Mouse (Mus musculus): ENCODE measurements at regions not wholly inside any gene's neighbourhood (a gene's known extent, or its start where the extent isn't known, plus 50 kb on each side); places are given as distances from the start of the nearest gene placed in this dataset.

DNA sequence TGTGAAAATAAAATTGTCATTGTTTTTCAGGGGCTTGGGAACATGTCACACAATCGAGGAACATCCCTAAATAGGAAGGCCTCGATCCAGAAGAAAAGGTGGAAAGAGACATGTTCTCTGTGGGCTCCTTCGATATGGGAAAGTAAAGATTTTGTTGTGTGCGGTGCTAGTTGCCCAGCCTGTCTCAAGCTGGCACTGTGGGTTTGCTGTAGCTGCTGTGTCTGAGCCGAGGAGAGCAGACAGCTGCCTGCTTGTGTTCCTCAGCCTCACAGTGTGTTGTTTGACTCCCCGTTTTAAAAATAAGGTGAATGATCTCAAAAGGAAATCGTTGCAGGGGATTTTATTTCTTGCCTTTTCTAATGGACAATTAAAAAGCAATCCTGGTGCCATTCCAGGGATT lies 64.4 kb upstream of the Zeb2 start:
- Histone ChIP-seq H3K27ac (ENCODE audit: control insufficient read depth, insufficient read depth, low read depth, low read length, poor library complexity) (no peak overlapping the region), H3K4me1 (ENCODE audit: control insufficient read depth, insufficient read depth, low read length) (no peaks in the 10 kb centered on the region; the same call in 1 of the 2 replicates), H3K4me3 (replicated peaks; ENCODE audit: control insufficient read depth, low read depth, low read length) (no peak overlapping the region)
- no peak for TF ChIP-seq CTCF (IDR thresholded peaks at IDR 0.05; ENCODE audit: control insufficient read depth, insufficient read depth, low read length)
- TF ChIP-seq POLR2A (IDR thresholded peaks at IDR 0.05; ENCODE audit: borderline replicate concordance, control insufficient read depth, low read depth, low read length) = no peak
- WGBS = 73% methylated on average over 7 of the region's 7 CpGs

- 86% methylated on average over 1 of the region's 1 CpGs for WGBS
- TF ChIP-seq CTCF (IDR thresholded peaks at IDR 0.05; ENCODE audit: control insufficient read depth, insufficient read depth, low read length) (no peak), POLR2A (IDR thresholded peaks at IDR 0.05; ENCODE audit: borderline replicate concordance, control insufficient read depth, low read depth, low read length) (no peak)
- Histone ChIP-seq H3K4me1 (ENCODE audit: control insufficient read depth, insufficient read depth, low read length) (no peaks in the 10 kb centered on the region; the same call in 1 of the 2 replicates), H3K4me3 (replicated peaks; ENCODE audit: control insufficient read depth, low read depth, low read length) (no peak overlapping the region), H3K27ac (ENCODE audit: control insufficient read depth, insufficient read depth, low read depth, low read length, poor library complexity) (no peak overlapping the region)
Observed at GRCm38 (mm10) chr2:45178849-45179453, 61.8 kb upstream of the Zeb2 start.

- TF ChIP-seq POLR2A (IDR thresholded peaks at IDR 0.05; ENCODE audit: borderline replicate concordance, control insufficient read depth, low read depth, low read length) (no peak), CTCF (IDR thresholded peaks at IDR 0.05; ENCODE audit: control insufficient read depth, insufficient read depth, low read length) (no peak)
- 83% methylated on average over 8 of the region's 8 CpGs for WGBS
Observed at GRCm38 (mm10) chr2:45172382-45172781, 55.2 kb upstream of the Zeb2 start.

GRCm38 (mm10) chr2:45171520-45172173 lies 54.5 kb upstream of the Zeb2 start:
- no peak overlapping the region for H3K4me3 ChIP-seq (replicated peaks; ENCODE audit: control insufficient read depth, low read depth, low read length)

More at GRCm38 (mm10) chr2:45172382-45172781, 55.2 kb upstream of the Zeb2 start:
- Histone ChIP-seq H3K4me1 (ENCODE audit: control insufficient read depth, insufficient read depth, low read length) (no peaks in the 10 kb centered on the region; the same call in none of the 2 replicates), H3K27ac (ENCODE audit: control insufficient read depth, insufficient read depth, low read depth, low read length, poor library complexity) (no peak overlapping the region), H3K4me3 (replicated peaks; ENCODE audit: control insufficient read depth, low read depth, low read length) (no peak overlapping the region)

DNA sequence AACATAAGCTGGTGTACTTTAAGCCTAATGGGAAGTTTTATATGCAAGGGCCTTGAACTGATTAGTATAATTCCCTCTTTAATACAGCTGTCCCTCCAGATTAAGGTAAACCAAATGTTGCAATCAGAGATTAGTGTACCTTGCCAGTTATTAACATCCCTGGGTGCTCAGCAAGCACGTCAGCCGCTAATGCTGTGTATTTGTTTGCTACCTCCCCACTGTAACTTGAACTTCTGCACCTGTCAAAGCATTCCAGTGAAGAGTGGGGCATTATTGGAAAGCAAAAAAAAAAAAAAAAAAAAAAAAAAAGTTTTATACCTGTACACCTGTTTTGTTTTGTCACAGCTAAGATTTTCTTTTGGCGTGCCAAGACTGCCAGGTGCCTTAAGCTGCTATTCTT lies 53.1 kb upstream of the Zeb2 start:
- 67% methylated on average over 3 of the region's 3 CpGs for WGBS
- Histone ChIP-seq H3K27ac (ENCODE audit: control insufficient read depth, insufficient read depth, low read depth, low read length, poor library complexity) (no peak overlapping the region), H3K4me1 (ENCODE audit: control insufficient read depth, insufficient read depth, low read length) (no peaks in the 10 kb centered on the region; the same call in none of the 2 replicates), H3K4me3 (replicated peaks; ENCODE audit: control insufficient read depth, low read depth, low read length) (no peak overlapping the region)
- TF ChIP-seq CTCF (IDR thresholded peaks at IDR 0.05; ENCODE audit: control insufficient read depth, insufficient read depth, low read length) = no peak
- TF ChIP-seq POLR2A (IDR thresholded peaks at IDR 0.05; ENCODE audit: borderline replicate concordance, control insufficient read depth, low read depth, low read length) = no peak

More at GRCm38 (mm10) chr2:45171520-45172173, 54.5 kb upstream of the Zeb2 start:
- no peak for TF ChIP-seq CTCF (IDR thresholded peaks at IDR 0.05; ENCODE audit: control insufficient read depth, insufficient read depth, low read length)
- TF ChIP-seq POLR2A (IDR thresholded peaks at IDR 0.05; ENCODE audit: borderline replicate concordance, control insufficient read depth, low read depth, low read length) = no peak
- Histone ChIP-seq H3K4me1 (ENCODE audit: control insufficient read depth, insufficient read depth, low read length) (no peaks in the 10 kb centered on the region; the same call in none of the 2 replicates), H3K27ac (ENCODE audit: control insufficient read depth, insufficient read depth, low read depth, low read length, poor library complexity) (peak overlapping the region; percentile 15; the same call in 1 of the 2 replicates)
- 46% methylated on average over 12 of the region's 12 CpGs for WGBS

DNA sequence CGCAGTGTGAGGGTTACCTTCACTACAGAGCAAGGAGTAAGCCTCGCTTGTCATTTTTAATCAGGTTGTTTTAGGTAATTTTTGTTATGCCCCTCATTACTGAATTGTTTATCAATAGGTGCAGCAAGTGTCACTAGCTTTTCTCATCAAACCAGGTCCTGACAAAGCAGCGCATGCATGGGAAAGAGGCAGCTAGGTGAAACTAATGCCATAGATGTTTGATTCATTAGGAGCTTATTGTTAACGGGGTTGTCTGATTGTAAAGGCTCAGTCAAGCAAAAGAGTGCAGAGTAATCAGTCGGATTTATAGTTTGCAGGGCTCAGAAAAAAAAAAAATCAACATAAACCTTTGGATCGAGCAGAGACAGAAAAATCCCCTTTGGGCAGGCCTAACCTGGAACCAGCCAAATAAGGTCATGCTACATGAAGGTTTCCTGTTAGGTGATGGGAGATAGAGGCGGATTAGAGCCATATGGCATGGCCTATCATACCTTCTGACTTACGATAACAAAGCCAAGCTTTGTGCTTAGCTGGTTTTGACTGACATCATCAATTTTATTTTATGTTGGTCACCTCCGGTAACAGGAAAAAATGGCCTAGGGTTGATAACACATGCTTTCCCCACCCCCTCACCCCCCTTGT lies 52.4 kb upstream of the Zeb2 start:
- 57% methylated on average over 9 of the region's 9 CpGs for WGBS
- H3K27ac ChIP-seq (ENCODE audit: control insufficient read depth, insufficient read depth, low read depth, low read length, poor library complexity) = no peak overlapping the region
- H3K4me1 ChIP-seq (ENCODE audit: control insufficient read depth, insufficient read depth, low read length) = no peaks in the 10 kb centered on the region; the same call in none of the 2 replicates
- TF ChIP-seq CTCF (IDR thresholded peaks at IDR 0.05; ENCODE audit: control insufficient read depth, insufficient read depth, low read length) (no peak), POLR2A (IDR thresholded peaks at IDR 0.05; ENCODE audit: borderline replicate concordance, control insufficient read depth, low read depth, low read length) (no peak)
- H3K4me3 ChIP-seq (replicated peaks; ENCODE audit: control insufficient read depth, low read depth, low read length) = no peak overlapping the region

DNA sequence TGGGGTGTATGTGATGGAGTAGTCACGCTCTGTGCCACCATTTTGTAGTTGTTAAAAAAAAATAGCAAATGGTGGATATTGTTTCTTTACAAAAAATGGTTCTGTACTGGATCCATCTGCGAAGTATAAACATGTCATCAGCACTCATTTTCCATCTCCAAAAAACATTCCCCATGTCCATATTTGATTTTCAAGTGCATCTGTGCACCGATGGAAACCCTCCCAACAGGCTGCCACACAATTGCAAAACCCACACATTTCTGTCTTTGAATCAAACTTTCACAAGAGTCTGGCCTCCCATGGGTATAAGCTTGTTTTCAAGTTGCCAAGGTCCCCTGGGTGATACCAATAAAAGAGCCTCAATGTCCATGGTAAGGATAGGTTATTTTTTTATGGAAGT lies 51.4 kb upstream of the Zeb2 start:
- Histone ChIP-seq H3K4me1 (ENCODE audit: control insufficient read depth, insufficient read depth, low read length) (no peaks in the 10 kb centered on the region; the same call in none of the 2 replicates), H3K4me3 (replicated peaks; ENCODE audit: control insufficient read depth, low read depth, low read length) (no peak overlapping the region), H3K27ac (ENCODE audit: control insufficient read depth, insufficient read depth, low read depth, low read length, poor library complexity) (no peak overlapping the region)
- 81% methylated on average over 3 of the region's 3 CpGs for WGBS
- TF ChIP-seq POLR2A (IDR thresholded peaks at IDR 0.05; ENCODE audit: borderline replicate concordance, control insufficient read depth, low read depth, low read length) = no peak
- TF ChIP-seq CTCF (IDR thresholded peaks at IDR 0.05; ENCODE audit: control insufficient read depth, insufficient read depth, low read length) = no peak
